Mouse (Mus musculus): ENCODE results near the gene Sigirr.

- TF ChIP-seq POLR2A (IDR thresholded peaks at IDR 0.05; ENCODE audit: low read depth, low read length), result no peak
- no peak for TF ChIP-seq CTCF (conservative IDR thresholded peaks at IDR 0.05; ENCODE audit: insufficient read depth, insufficient read length, low read depth, low read length)
These were observed 48.3 kb upstream of the Sigirr start for GRCm38 (mm10) chr7:141148639-141149038.

All from kidney, adult 2 months (tissue).